Mouse (Mus musculus) T-helper 17 cell (primary cell): ENCODE data around the gene Muc3.

ENCODE experiments used
- in situ Hi-C, 2 experiments: fragments of 300-600 bp; cut with MboI, MseI; formaldehyde crosslinking; loops; 1 replicate in 1 of 2; 2 replicates in 1 of 2; pipeline ENCODE4 v1.15.1; 2025; ENCODE audit warnings: high pct_unique_total_duplicates in 2 of 2

Muc3 gene

GRCm38 (mm10) chr5:137122686-137123193 lies 26.4 kb downstream of the Muc3 start:
- in situ Hi-C loops, result loop anchor here in 1 of 2 experiments (5.0 kb wide), 1 partner anchor 35 kb away; no protein-coding TSS in a partner anchor

DNA sequence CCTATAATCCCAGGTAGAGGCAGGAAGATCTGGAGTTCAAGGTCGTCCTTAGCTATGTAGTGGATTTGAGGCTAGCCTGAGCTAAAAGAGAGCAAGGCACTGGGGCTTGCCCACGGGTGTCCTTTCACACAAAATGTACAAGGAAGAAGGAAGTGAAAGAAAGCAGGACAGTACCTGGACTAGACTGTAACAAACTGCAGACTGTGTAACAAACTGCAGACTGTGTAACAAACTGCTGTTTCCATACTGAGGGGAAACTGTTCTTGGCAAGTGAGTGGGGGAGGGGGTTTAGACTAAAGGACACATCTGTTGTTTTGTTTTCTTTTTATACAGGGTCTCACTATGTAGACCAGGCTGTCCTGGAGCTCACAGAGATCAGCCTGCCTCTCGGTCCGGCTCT lies 27.8 kb downstream of the Muc3 start:
- in situ Hi-C loops, result loop anchor here in 1 of 2 experiments (5.0 kb wide), 1 partner anchor 36 kb away; no protein-coding TSS in a partner anchor

- in situ Hi-C loops, result loop anchor here in 1 of 2 experiments (10.0 kb wide), 1 partner anchor 194 kb away; no protein-coding TSS in a partner anchor
These were observed 30.2 kb downstream of the Muc3 start for GRCm38 (mm10) chr5:137118878-137119277.

DNA sequence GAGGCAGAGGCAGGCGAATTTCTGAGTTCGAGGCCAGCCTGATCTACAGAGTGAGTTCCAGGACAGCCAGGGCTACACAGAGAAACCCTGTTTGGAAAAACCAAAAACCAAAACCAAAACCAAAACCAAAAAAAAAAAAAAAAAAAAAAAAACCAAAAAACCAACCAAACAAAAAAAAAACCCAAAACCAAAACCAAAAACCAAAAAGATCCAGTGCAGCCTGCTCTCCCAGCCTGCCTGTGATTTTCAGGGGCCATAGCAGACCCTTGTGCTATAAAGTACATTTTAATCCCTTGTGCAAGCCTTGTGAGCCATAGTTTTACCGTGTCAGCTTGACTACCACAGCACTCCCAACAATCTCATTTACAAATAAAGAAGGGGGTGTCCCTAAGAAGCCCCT lies 31.1 kb downstream of the Muc3 start:
- in situ Hi-C loops, result loop anchor here in 1 of 2 experiments (10.0 kb wide), 1 partner anchor 193 kb away; no protein-coding TSS in a partner anchor

- in situ Hi-C loops, result loop anchor here in 1 of 2 experiments (10.0 kb wide), 1 partner anchor 192 kb away; no protein-coding TSS in a partner anchor
These were observed 32.1 kb downstream of the Muc3 start for GRCm38 (mm10) chr5:137116987-137117386.

DNA sequence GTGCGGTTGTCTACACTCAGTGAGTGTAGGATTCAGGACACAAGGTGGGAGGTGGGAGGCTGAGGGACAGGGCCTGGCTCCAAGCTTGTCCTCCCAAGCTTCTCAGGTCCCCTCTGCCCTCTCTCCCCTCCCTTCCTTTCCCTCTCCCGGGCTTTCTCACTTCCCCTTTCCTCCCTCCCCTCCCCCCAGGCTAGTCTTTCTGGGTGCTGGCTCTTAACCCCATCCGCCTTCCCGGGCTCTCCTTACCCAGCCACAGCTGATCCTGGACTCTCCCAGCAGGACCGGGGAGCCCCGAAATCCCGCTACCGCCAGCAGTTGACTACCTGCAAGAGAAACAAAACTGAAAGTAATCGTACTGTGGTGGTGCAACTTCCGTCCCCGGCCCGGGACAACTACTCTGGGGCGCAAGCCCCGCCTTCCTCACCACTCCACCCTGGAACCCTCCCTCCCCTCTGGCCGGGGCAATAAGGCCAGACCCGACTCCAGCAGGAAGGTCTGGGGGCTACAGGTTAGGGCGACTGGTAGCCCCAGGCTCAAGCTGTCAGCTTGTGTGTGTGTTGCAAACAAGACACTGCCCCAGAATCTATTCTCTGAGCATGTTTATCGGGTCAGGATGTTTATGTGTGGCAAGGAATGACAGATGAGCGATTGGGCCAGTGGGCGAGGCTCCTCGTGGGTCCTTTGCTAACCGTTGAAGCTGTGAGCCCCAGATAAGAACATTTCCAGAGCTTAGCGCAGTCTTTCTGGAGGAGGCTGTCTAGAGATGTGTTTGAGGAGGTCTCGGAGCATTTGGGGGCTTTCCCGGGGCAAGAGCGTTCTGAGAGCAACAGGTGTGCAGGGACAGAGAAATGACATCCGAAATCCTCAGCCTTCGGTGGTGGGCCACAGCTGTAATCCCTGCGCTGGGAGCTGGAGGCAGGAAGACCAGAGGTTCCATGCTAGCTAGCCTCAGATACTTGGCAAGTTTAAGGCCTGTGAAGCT lies 33.0 kb downstream of the Muc3 start, which contains the start of gene Trim56:
Gene Trim56, minus strand, starts transcription at position 344 of the 982 bp plus-strand sequence.
- in situ Hi-C loops, result loop anchor here in 1 of 2 experiments (10.0 kb wide), 1 partner anchor 191 kb away; no protein-coding TSS in a partner anchor

DNA sequence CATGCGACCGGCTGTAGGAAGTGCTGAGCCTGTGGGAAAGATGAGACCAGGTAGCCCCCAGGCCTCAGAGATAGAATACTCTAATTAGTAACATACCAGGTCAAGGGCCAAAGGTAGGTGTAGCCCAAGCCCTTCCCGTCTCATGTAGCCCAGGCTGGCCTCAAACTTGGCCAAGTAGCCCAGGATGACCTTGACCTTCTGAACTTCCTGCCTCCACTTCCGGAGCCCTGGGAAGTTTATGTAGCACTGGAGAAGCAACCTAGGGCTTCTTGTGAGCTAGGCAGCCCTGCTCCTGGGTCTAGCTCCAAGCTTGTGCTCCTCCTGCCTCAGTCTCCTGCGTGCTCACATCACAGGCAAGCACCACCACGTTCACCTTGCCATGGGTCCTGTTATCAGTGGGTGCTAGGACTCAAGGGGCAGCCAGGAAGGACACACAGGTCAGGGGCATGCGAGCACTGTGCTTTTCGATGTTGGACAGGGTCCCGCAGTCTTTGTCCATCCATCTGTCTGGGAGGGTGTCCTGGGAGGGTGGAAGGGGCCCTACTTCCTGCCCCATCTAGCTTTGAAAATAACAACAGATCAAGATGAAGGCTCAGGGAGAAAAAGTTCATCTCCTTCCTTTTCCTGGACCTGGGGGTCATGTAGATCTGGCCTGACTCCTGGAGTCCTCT lies 34.1 kb downstream of the Muc3 start:
- in situ Hi-C loops, result loop anchor here in 1 of 2 experiments (5.0 to 10.0 kb wide), 2 partner anchors 48 to 190 kb away; no protein-coding TSS in a partner anchor

GRCm38 (mm10) chr5:137111542-137112408 lies 37.3 kb downstream of the Muc3 start:
- in situ Hi-C loops, result loop anchor here in 1 of 2 experiments (5.0 to 10.0 kb wide), 2 partner anchors 44 to 187 kb away; no protein-coding TSS in a partner anchor

DNA sequence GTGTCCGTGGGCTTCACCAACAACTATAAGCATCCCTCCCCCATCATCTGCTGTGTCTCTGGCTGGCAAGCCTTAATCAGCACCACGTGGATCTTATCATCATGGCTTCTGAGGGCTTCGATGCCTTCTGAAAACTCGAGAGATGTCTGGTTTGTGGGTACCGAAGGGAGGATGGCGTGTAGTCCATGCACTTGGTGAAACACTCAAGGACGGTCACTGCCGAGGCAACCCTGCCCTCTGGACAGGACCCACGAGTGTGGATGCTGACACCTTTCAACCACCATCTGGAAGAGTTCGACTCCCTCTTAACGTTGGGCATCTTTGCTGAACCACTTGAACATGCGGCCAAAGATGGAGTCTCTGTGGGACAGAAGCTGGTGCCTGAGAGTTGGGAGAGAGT lies 38.3 kb downstream of the Muc3 start:
- in situ Hi-C loops, result loop anchor here in 1 of 2 experiments (5.0 to 10.0 kb wide), 2 partner anchors 44 to 186 kb away; no protein-coding TSS in a partner anchor

DNA sequence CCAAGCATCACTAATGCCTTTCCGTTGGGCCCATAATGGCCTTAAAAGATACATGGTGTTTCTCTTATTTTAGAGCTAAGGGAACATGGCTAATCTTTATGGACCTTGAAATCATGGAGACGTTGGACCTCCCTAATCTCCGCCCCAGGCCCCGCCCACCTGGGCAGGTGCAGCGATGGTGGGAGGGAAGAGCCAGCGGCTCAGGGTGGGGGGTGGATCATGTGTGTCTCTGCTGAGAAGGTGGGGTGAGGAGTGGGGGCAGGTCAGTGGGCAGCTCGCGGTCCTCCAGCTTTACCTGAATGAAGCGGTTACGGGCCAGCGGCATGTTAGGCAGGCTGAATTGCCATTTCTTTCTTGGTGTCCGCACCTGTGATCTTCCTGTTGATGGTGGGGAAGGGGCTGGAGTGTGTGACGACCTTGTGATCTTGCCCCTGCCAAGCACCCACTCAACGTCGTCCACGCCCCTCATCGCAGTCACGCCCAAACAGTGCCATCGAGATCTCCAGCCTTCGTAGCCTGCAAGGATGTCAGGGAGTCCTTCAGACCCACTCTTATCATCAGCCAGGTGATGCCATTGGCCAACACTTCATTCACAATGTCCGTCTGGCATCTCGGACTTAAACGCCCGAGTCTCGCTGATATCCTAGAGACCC lies 39.1 kb downstream of the Muc3 start:
- in situ Hi-C loops, result loop anchor here in 1 of 2 experiments (5.0 to 10.0 kb wide), 2 partner anchors 43 to 185 kb away; no protein-coding TSS in a partner anchor

GRCm38 (mm10) chr5:137108111-137108510 lies 41.0 kb downstream of the Muc3 start:
- in situ Hi-C loops, result no loop called here

DNA sequence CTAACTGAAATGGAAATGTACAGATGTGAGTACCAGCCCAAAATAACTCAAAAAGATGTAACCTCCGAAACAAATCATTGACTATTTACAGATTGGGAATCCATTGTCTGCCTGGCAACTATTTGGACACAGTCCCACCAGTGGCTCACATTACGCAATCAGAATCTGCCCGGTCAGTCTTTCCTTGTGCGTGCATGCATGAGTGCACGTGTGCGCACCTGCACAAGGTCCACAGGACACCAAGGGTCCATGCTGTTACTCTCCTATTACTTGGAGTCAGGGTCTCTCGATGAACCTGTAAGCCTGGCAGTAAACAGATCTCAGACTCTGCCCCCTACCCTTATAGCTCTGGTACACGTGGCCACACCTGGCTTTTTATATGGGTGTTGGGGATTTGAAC lies 41.5 kb downstream of the Muc3 start:
- in situ Hi-C loops, result no loop called here

DNA sequence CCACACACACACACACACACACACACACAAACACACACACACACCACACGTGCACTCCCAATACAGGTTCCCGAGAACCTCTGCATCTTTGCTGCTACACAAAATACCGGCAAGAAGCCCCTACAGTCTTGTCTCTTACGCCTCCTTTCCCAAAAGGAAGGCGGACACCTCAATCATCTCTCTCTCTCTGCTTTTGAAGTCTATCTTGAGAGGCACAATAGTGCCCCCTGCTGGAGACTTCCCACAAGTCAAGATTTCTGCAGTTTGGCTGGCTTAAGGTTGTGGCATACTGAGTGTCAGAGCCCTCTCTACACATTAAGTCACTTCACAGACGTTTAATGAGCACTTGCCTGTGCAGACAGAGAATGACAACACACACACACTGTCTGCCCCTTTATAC lies 42.1 kb downstream of the Muc3 start:
- in situ Hi-C loops, result no loop called here

- in situ Hi-C loops, result no loop called here
These were observed 42.7 kb downstream of the Muc3 start for GRCm38 (mm10) chr5:137106434-137106833.

DNA sequence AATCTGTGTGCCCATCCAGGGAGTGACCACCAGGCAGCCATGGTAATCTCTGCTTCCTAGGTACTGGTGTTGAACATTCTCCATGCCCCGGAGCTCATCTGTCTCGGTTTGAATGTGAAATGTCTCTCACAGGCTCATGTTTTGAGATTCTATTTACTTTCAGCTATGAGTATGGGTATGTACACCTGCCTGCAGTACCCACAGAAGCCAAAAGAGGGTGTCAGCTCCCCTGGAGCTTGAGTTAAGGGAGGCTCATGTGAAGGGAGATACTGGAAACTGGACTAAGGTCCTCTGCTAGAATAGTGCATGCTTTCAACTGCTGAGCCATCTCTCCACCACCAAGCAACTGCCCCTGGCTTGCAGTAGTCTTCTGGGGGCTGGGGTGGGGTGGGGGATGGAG lies 45.2 kb downstream of the Muc3 start:
- in situ Hi-C loops, result loop anchor here (5.0 kb wide), 2 partner anchors 72 to 77 kb away; partner anchors contain the start of gene Vgf (in 1 of the 2)

GRCm38 (mm10) chr5:137102575-137103522 lies 46.3 kb downstream of the Muc3 start:
- in situ Hi-C loops, result loop anchor here (5.0 kb wide), 2 partner anchors 71 to 76 kb away; partner anchors contain the start of gene Vgf (in 1 of the 2)

GRCm38 (mm10) chr5:137102078-137102477 lies 47.0 kb downstream of the Muc3 start:
- in situ Hi-C loops, result loop anchor here (5.0 kb wide), 2 partner anchors 70 to 75 kb away; partner anchors contain the start of gene Vgf (in 1 of the 2)

DNA sequence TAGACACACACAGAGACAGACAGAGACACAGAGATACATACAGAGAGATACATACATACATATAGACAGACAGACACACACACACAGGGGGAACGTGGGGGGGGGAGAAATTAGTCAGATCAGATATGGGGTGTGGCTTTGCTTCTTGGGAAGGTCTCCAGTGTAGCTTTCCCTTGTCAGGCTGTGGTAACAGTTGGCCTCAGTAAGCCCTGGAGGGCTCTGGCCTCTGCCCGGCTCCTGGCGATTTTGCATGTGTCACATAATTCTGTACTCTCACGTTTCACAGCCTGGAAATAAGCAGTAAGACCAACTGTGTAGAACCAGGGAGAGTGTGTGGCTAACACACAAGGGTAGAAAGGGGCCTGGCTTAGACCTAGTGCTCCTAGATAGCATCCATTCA lies 48.5 kb downstream of the Muc3 start:
- in situ Hi-C loops, result loop anchor here (5.0 kb wide), 2 partner anchors 68 to 73 kb away; partner anchors contain the start of gene Vgf (in 1 of the 2)
